Mouse (Mus musculus): ENCODE data around the gene Fbln1. TPM values are rescaled to one million over a fixed set of nuclear protein-coding genes. Genes with fewer than 3 reads are reported as not detected.
A peak's percentile ranks its signal among the peaks of the same experiment; 100 is the strongest.

Fbln1 gene
- polyA plus RNA-seq (2012; rRNA removed) = 10.6 and 11.9 TPM in 2 replicates

GRCm38 (mm10) chr15:85205792-85206702 lies at the start of gene Fbln1:
TSS of gene Fbln1 (plus strand) at chr15:85205949.
- peak; percentile 20 to 73 for DNase-seq (ENCODE audit: extremely low spot score in 1 of 2, low spot score in 1 of 2)

GRCm38 (mm10) chr15:85156198-85156597 lies 49.6 kb upstream of the Fbln1 start:
- no peak for DNase-seq (ENCODE audit: extremely low spot score in 1 of 2, low spot score in 1 of 2)

- DNase-seq (ENCODE audit: extremely low spot score in 1 of 2, low spot score in 1 of 2) = no peak
Observed at GRCm38 (mm10) chr15:85161416-85161815, 44.3 kb upstream of the Fbln1 start.

GRCm38 (mm10) chr15:85162693-85163663 lies 42.8 kb upstream of the Fbln1 start:
- DNase-seq (ENCODE audit: extremely low spot score in 1 of 2, low spot score in 1 of 2) = no peak

GRCm38 (mm10) chr15:85166433-85166933 lies 39.3 kb upstream of the Fbln1 start:
- DNase-seq (ENCODE audit: extremely low spot score in 1 of 2, low spot score in 1 of 2) = no peak

- DNase-seq (ENCODE audit: extremely low spot score in 1 of 2, low spot score in 1 of 2) = no peak
Observed at GRCm38 (mm10) chr15:85167086-85167679, 38.6 kb upstream of the Fbln1 start.

GRCm38 (mm10) chr15:85172054-85172453 lies 33.7 kb upstream of the Fbln1 start:
- no peak for DNase-seq (ENCODE audit: extremely low spot score in 1 of 2, low spot score in 1 of 2)

GRCm38 (mm10) chr15:85173425-85173824 lies 32.3 kb upstream of the Fbln1 start:
- no peak for DNase-seq (ENCODE audit: extremely low spot score in 1 of 2, low spot score in 1 of 2)

- DNase-seq (ENCODE audit: extremely low spot score in 1 of 2, low spot score in 1 of 2) = no peak
Observed at GRCm38 (mm10) chr15:85174060-85174459, 31.7 kb upstream of the Fbln1 start.

- no peak for DNase-seq (ENCODE audit: extremely low spot score in 1 of 2, low spot score in 1 of 2)
Observed at GRCm38 (mm10) chr15:85177576-85177975, 28.2 kb upstream of the Fbln1 start.

GRCm38 (mm10) chr15:85178172-85178571 lies 27.6 kb upstream of the Fbln1 start:
- no peak for DNase-seq (ENCODE audit: extremely low spot score in 1 of 2, low spot score in 1 of 2)

- no peak for DNase-seq (ENCODE audit: extremely low spot score in 1 of 2, low spot score in 1 of 2)
Observed at GRCm38 (mm10) chr15:85179528-85180180, 26.1 kb upstream of the Fbln1 start.

- DNase-seq (ENCODE audit: extremely low spot score in 1 of 2, low spot score in 1 of 2) = no peak
Observed at GRCm38 (mm10) chr15:85180368-85180767, 25.4 kb upstream of the Fbln1 start.

- DNase-seq (ENCODE audit: extremely low spot score in 1 of 2, low spot score in 1 of 2) = no peak
Observed at GRCm38 (mm10) chr15:85182063-85182462, 23.7 kb upstream of the Fbln1 start.

GRCm38 (mm10) chr15:85186916-85187315 lies 18.8 kb upstream of the Fbln1 start:
- DNase-seq (ENCODE audit: extremely low spot score in 1 of 2, low spot score in 1 of 2) = no peak

- no peak for DNase-seq (ENCODE audit: extremely low spot score in 1 of 2, low spot score in 1 of 2)
Observed at GRCm38 (mm10) chr15:85188167-85188778, 17.5 kb upstream of the Fbln1 start.

- no peak for DNase-seq (ENCODE audit: extremely low spot score in 1 of 2, low spot score in 1 of 2)
Observed at GRCm38 (mm10) chr15:85200446-85201289, 5.1 kb upstream of the Fbln1 start.

GRCm38 (mm10) chr15:85202199-85202598 lies 3.5 kb upstream of the Fbln1 start:
- no peak for DNase-seq (ENCODE audit: extremely low spot score in 1 of 2, low spot score in 1 of 2)

- no peak for DNase-seq (ENCODE audit: extremely low spot score in 1 of 2, low spot score in 1 of 2)
Observed at GRCm38 (mm10) chr15:85202787-85203186, 3.0 kb upstream of the Fbln1 start.
